Mouse (Mus musculus): ENCODE results near the gene Pla2g12a. TPM values are rescaled to one million over a fixed set of nuclear protein-coding genes. Genes with fewer than 3 reads are reported as not detected.
A peak's percentile ranks its signal among the peaks of the same experiment; 100 is the strongest.

Gene Pla2g12a
- 20.9 and 22.9 TPM in 2 replicates for polyA plus RNA-seq (2014; fragmentation: Nextera tagmentation; extraction: Ambion mirVana)

DNA sequence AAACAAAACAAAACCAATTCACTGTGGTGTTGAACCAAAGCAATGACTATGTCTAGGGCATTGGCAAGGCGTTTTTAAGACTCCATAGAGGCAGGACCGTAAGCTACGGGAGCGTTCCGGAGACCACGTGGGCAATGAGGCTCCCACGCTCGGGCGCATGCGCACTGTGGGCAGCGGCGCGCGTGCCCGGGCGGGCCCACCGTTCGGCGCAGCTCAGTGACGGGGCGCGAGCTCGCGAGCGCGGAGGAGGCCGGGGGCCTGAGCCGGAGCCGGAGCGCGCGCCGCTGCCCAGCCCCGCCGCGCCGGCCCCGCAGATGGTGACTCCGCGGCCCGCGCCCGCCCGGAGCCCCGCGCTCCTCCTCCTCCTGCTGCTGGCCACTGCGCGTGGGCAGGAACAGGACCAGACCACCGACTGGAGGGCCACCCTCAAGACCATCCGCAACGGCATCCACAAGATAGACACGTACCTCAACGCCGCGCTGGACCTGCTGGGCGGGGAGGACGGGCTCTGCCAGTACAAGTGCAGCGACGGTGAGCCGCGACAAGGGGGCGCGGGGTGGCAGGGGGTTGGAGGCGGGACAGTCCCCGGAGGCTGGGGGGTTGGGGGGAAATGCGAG, at the start of gene Pla2g12a:
Gene Pla2g12a, plus strand, starts transcription at position 202 of the 617 bp plus-strand sequence.
- H3K9ac ChIP-seq (ENCODE audit: low read length): peak within 1 kb of the TSS; percentile 66
- H3K27ac ChIP-seq (ENCODE audit: low read depth, low read length): peak within 1 kb of the TSS; percentile 24; the same call in 1 of the 2 replicates
- ATAC-seq (ENCODE audit: insufficient read depth, low FRiP score, low TSS enrichment) (peak; percentile 90), DNase-seq (ENCODE audit: low spot score) (peak; percentile 95)
- WGBS: under 1% methylated on average over 63 of the region's 66 CpGs
- H3K36me3 ChIP-seq (ENCODE audit: control insufficient read depth, insufficient read depth, low read length): no peaks in the 10 kb centered on the region
- H3K27me3 ChIP-seq (ENCODE audit: control insufficient read depth, insufficient read depth, low read length): no peaks in the 10 kb centered on the region
- H3K9me3 ChIP-seq (ENCODE audit: control insufficient read depth, low read length): no peaks in the 10 kb centered on the region
- H3K4me3 ChIP-seq (ENCODE audit: low read depth, low read length): peak within 1 kb of the TSS; percentile 51
- no peaks in the 10 kb centered on the region for H3K4me1 ChIP-seq (ENCODE audit: control insufficient read depth, insufficient read depth, low read length)
- H3K4me2 ChIP-seq (ENCODE audit: low read depth): peak within 1 kb of the TSS; percentile 90

GRCm38 (mm10) chr3:129830626-129831025, 47.8 kb upstream of the Pla2g12a start:
- ATAC-seq (ENCODE audit: insufficient read depth, low FRiP score, low TSS enrichment) (no peak), DNase-seq (ENCODE audit: low spot score) (no peak)
- H3K27me3 ChIP-seq (ENCODE audit: control insufficient read depth, insufficient read depth, low read length): no peaks in the 10 kb centered on the region
- H3K4me3 ChIP-seq (ENCODE audit: low read depth, low read length): peak overlapping the region; percentile 92
- under 1% methylated on average over 41 of the region's 45 CpGs for WGBS
- H3K27ac ChIP-seq (ENCODE audit: low read depth, low read length): peak overlapping the region; percentile 82; the same call in 1 of the 2 replicates
- H3K9ac ChIP-seq (ENCODE audit: low read length): peak overlapping the region; percentile 84
- peaks cover 4% of the 10 kb centered on the region for H3K36me3 ChIP-seq (ENCODE audit: control insufficient read depth, insufficient read depth, low read length)
- peak overlapping the region; percentile 49 for H3K4me2 ChIP-seq (ENCODE audit: low read depth)
- H3K9me3 ChIP-seq (ENCODE audit: control insufficient read depth, low read length): no peaks in the 10 kb centered on the region
- peaks cover 9% of the 10 kb centered on the region for H3K4me1 ChIP-seq (ENCODE audit: control insufficient read depth, insufficient read depth, low read length)

- ATAC-seq (ENCODE audit: insufficient read depth, low FRiP score, low TSS enrichment): peak; percentile 93
- Histone ChIP-seq H3K4me3 (ENCODE audit: low read depth, low read length) (peak within 1 kb of the TSS; percentile 92), H3K9me3 (ENCODE audit: control insufficient read depth, low read length) (no peaks in the 10 kb centered on the region), H3K27ac (ENCODE audit: low read depth, low read length) (peak within 1 kb of the TSS; percentile 82), H3K36me3 (ENCODE audit: control insufficient read depth, insufficient read depth, low read length) (peaks cover 3% of the 10 kb centered on the region), H3K9ac (ENCODE audit: low read length) (peak within 1 kb of the TSS; percentile 84), H3K4me2 (ENCODE audit: low read depth) (peak within 1 kb of the TSS; percentile 49), H3K27me3 (ENCODE audit: control insufficient read depth, insufficient read depth, low read length) (no peaks in the 10 kb centered on the region), H3K4me1 (ENCODE audit: control insufficient read depth, insufficient read depth, low read length) (peaks cover 9% of the 10 kb centered on the region)
- WGBS: under 1% methylated on average over 60 of the region's 60 CpGs
- DNase-seq (ENCODE audit: low spot score): peak; percentile 97
These were observed 47.3 kb upstream of the Pla2g12a start, which contains the start of gene Gar1 for GRCm38 (mm10) chr3:129831035-129831568. Gene Gar1, minus strand, starts transcription at chr3:129831396.

- ATAC-seq (ENCODE audit: insufficient read depth, low FRiP score, low TSS enrichment) (no peak), DNase-seq (ENCODE audit: low spot score) (no peak)
- Histone ChIP-seq H3K27me3 (ENCODE audit: control insufficient read depth, insufficient read depth, low read length) (no peaks in the 10 kb centered on the region), H3K9ac (ENCODE audit: low read length) (no peak within 1 kb of the TSS), H3K4me3 (ENCODE audit: low read depth, low read length) (no peak within 1 kb of the TSS), H3K27ac (ENCODE audit: low read depth, low read length) (no peak within 1 kb of the TSS), H3K36me3 (ENCODE audit: control insufficient read depth, insufficient read depth, low read length) (no peaks in the 10 kb centered on the region), H3K4me2 (ENCODE audit: low read depth) (no peak within 1 kb of the TSS), H3K9me3 (ENCODE audit: control insufficient read depth, low read length) (no peaks in the 10 kb centered on the region), H3K4me1 (ENCODE audit: control insufficient read depth, insufficient read depth, low read length) (no peaks in the 10 kb centered on the region)
- 75% methylated on average over 6 of the region's 6 CpGs for WGBS
These were observed 42.9 kb upstream of the Pla2g12a start, which contains the start of gene Cfi for GRCm38 (mm10) chr3:129835388-129835934. Gene Cfi, plus strand, starts transcription at chr3:129835884.

- no peak overlapping the region for H3K4me3 ChIP-seq (ENCODE audit: low read depth, low read length)
- H3K4me2 ChIP-seq (ENCODE audit: low read depth): no peak overlapping the region
- 25% methylated on average over 11 of the region's 11 CpGs for whole genome bisulfite sequencing
These were observed 42.2 kb upstream of the Pla2g12a start for GRCm38 (mm10) chr3:129836051-129836697.

DNA sequence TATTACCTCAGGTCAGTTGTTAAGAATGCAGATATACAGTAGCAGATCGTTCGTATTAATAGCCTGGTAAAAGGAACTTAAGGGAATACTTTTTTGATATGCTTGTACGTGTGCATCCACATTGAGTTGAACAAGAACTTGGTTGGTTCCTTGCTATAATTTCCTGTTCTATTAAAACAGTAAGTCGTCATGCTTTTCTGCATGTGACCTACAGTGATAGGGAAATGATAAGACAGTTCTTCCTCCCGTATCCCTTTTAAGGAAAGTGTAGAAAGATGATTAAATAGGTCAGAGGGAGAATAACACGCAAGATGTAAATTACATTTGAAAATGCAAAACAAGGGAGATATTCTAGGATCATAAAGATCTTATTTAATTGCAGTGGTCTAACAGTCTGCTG, 41.4 kb upstream of the Pla2g12a start:
- H3K9me3 ChIP-seq (ENCODE audit: control insufficient read depth, low read length): no peaks in the 10 kb centered on the region
- no peaks in the 10 kb centered on the region for H3K4me1 ChIP-seq (ENCODE audit: control insufficient read depth, insufficient read depth, low read length)
- no peak overlapping the region for H3K27ac ChIP-seq (ENCODE audit: low read depth, low read length)
- H3K9ac ChIP-seq (ENCODE audit: low read length): no peak overlapping the region
- no peaks in the 10 kb centered on the region for H3K27me3 ChIP-seq (ENCODE audit: control insufficient read depth, insufficient read depth, low read length)
- no peak for ATAC-seq (ENCODE audit: insufficient read depth, low FRiP score, low TSS enrichment)
- no peak overlapping the region for H3K4me2 ChIP-seq (ENCODE audit: low read depth)
- DNase-seq (ENCODE audit: low spot score): no peak
- no peak overlapping the region for H3K4me3 ChIP-seq (ENCODE audit: low read depth, low read length)
- WGBS: 90% methylated on average over 6 of the region's 6 CpGs
- no peaks in the 10 kb centered on the region for H3K36me3 ChIP-seq (ENCODE audit: control insufficient read depth, insufficient read depth, low read length)

More at GRCm38 (mm10) chr3:129836051-129836697, 42.2 kb upstream of the Pla2g12a start:
- Histone ChIP-seq H3K27ac (ENCODE audit: low read depth, low read length) (no peak overlapping the region), H3K4me1 (ENCODE audit: control insufficient read depth, insufficient read depth, low read length) (no peaks in the 10 kb centered on the region), H3K9me3 (ENCODE audit: control insufficient read depth, low read length) (no peaks in the 10 kb centered on the region), H3K27me3 (ENCODE audit: control insufficient read depth, insufficient read depth, low read length) (no peaks in the 10 kb centered on the region), H3K9ac (ENCODE audit: low read length) (no peak overlapping the region), H3K36me3 (ENCODE audit: control insufficient read depth, insufficient read depth, low read length) (no peaks in the 10 kb centered on the region)
- ATAC-seq (ENCODE audit: insufficient read depth, low FRiP score, low TSS enrichment): no peak
- DNase-seq (ENCODE audit: low spot score): peak; percentile 14

DNA sequence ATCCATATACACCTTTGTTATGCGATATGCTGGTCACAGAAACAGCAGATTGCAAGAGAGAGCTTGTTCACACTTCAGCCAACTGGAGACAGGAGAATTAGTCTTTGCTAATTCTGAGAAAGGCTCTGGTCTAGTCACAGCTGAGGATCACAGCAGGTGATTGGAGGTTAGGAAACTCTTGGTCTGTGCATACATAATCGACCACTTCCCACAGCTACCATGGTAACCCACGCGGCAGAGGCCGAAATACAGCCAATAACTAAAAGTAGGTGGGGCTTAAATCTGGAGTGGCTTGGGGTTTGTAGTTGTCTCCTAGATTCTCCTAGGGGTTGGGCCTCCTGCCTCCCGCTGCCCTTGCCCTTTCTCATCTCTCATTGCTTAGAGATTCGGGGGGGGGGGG, 40.4 kb upstream of the Pla2g12a start:
- Histone ChIP-seq H3K27ac (ENCODE audit: low read depth, low read length) (no peak overlapping the region), H3K4me2 (ENCODE audit: low read depth) (no peak overlapping the region), H3K4me3 (ENCODE audit: low read depth, low read length) (no peak overlapping the region), H3K36me3 (ENCODE audit: control insufficient read depth, insufficient read depth, low read length) (no peaks in the 10 kb centered on the region), H3K9me3 (ENCODE audit: control insufficient read depth, low read length) (no peaks in the 10 kb centered on the region), H3K9ac (ENCODE audit: low read length) (no peak overlapping the region), H3K4me1 (ENCODE audit: control insufficient read depth, insufficient read depth, low read length) (no peaks in the 10 kb centered on the region), H3K27me3 (ENCODE audit: control insufficient read depth, insufficient read depth, low read length) (no peaks in the 10 kb centered on the region)
- WGBS: 46% methylated on average over 6 of the region's 7 CpGs
- no peak for DNase-seq (ENCODE audit: low spot score)
- ATAC-seq (ENCODE audit: insufficient read depth, low FRiP score, low TSS enrichment): no peak

GRCm38 (mm10) chr3:129845868-129846267, 32.5 kb upstream of the Pla2g12a start:
- H3K9ac ChIP-seq (ENCODE audit: low read length): no peak overlapping the region
- H3K4me3 ChIP-seq (ENCODE audit: low read depth, low read length): no peak overlapping the region
- H3K9me3 ChIP-seq (ENCODE audit: control insufficient read depth, low read length): no peaks in the 10 kb centered on the region
- DNase-seq (ENCODE audit: low spot score) (no peak), ATAC-seq (ENCODE audit: insufficient read depth, low FRiP score, low TSS enrichment) (no peak)
- H3K27ac ChIP-seq (ENCODE audit: low read depth, low read length): no peak overlapping the region
- no peaks in the 10 kb centered on the region for H3K4me1 ChIP-seq (ENCODE audit: control insufficient read depth, insufficient read depth, low read length)
- no peak overlapping the region for H3K4me2 ChIP-seq (ENCODE audit: low read depth)
- no peaks in the 10 kb centered on the region for H3K27me3 ChIP-seq (ENCODE audit: control insufficient read depth, insufficient read depth, low read length)
- H3K36me3 ChIP-seq (ENCODE audit: control insufficient read depth, insufficient read depth, low read length): no peaks in the 10 kb centered on the region
- WGBS: 79% methylated on average over 2 of the region's 2 CpGs
